Mouse (Mus musculus) small intestine, adult 2 months (tissue): ENCODE measurements around the gene Eif4b.
A peak's percentile ranks its signal among the peaks of the same experiment; 100 is the strongest.

Experiments used
- CTCF ChIP-seq: fragments of 200-500 bp; IDR thresholded peaks from 2 replicates; pipeline ENCODE4 v1.5.1; 2012; ENCODE audit warnings: low read depth, mild to moderate bottlenecking, control low read depth, inconsistent platforms, low read length, moderate library complexity, mixed read lengths; ENCODE audit not compliant: insufficient replicate concordance, insufficient read length; ENCODE audit errors: extremely low read depth
- POLR2A ChIP-seq: fragments of 200-500 bp; IDR thresholded peaks from 2 replicates; pipeline ENCODE4 v1.6.1; 2012; ENCODE audit warnings: low read depth, mild to moderate bottlenecking, control low read depth, inconsistent platforms, low read length, moderate library complexity

DNA sequence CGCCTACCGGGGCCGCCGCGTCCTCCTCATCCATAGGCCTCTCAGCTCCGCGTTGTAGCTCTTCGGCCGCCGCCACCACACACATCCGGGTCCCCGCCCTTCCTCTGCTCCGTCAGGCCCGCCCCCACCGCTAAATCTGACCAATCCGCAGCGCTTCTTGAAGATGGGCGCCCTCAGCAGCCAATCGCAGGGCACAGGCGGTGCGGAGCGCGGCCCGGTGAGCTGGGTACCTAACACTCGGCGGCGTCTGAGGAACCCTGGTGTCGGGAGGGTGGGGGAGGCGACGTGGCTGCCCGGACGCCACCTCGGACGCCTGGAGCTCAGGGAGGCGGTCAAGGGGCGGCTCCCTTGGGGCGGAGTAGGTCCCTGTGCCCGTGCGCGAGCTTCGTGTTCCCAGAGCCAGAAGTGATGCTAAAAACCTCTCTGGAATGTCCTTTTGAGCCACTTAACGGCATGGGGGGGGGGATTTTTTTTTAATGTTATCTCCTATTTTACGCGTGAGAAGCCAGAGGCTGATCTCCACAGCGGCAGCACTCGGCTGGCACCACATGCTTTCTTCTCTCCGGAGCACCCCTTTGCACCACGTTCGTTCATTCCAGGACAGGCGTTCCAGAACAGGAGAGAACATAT lies 62.7 kb downstream of the Eif4b start, which contains the start of gene Spryd3:
- TF ChIP-seq POLR2A (peak; percentile 52), CTCF (no peak)
